Mouse (Mus musculus): Measurements from ENCODE around the gene Mtfr1l.
"Not testable (repeated sequence)": the region's sequence is repeated elsewhere in the genome, so short reads cannot be mapped to it uniquely, and the experiment has no call there.

The Mtfr1l gene

DNA sequence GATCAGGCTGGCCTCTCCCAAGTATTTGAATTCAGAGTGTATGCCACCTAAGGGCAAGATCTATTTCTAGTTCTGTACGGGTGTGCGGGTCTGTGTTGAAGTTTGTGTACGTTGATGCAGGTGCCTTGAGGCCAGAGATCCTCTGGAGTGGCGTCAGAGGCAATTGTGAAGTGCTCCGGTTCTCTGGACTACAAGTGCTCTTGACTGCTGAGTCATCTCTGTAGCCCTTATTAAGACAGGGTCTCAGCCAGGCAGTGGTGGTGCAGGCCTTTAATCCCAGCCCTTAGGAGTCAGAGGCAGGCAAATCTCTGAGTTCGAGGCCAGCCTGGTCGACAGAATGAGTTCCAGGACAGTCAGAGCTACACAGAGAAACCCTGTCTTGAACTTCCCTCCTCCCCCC lies 19.6 kb downstream of the Mtfr1l start:
- DNase-seq = no peak

DNA sequence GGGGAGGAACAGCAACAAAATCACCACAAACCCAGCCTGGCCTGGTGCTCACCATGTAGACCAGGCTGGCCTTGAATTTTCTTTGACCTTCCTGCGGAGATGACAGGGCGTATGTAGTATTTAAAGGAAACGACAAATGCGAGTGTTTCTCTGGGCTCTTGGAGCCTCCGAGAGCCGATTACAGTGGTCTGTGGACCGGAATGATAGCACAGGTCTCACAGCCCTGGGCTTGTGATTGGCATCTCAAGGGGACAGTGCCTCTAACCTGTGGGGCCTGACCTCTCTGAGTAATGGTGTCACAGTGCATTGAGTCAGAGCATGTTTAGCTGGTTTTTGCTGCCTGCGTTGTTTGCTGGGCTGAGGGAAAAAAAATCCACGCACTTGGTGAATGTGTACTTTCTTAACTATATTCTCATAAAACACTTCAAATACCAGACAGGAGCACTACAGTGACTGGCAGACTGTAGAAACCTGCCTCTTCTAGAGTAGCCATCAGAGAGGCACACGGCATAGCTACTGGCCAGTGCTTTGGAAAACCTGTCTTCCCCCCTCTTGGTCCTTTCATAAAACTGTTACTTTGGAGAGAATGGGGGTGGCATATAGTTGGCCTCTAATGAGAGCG lies 20.8 kb downstream of the Mtfr1l start:
- no peak for DNase-seq

DNA sequence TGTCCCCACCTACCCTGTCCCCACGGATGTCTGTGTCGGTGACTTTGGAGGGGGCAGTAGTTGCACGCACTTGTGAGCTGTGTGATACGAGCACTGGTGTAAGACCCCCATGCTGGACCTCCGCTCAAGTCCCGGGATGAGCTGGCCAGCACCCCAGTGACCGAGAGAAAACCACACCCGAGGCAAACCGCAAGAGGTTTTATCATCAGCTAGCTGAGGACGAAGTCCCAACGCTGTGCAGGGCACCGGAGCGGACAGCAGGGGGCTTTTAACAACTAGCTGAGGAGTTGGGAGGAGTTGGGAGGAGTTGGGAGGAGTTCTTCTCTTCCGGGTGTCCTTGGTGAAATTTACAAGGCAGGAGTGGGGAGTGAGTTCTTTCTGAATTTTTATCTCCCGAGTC lies 22.4 kb downstream of the Mtfr1l start:
- DNase-seq = peak; percentile 83

DNA sequence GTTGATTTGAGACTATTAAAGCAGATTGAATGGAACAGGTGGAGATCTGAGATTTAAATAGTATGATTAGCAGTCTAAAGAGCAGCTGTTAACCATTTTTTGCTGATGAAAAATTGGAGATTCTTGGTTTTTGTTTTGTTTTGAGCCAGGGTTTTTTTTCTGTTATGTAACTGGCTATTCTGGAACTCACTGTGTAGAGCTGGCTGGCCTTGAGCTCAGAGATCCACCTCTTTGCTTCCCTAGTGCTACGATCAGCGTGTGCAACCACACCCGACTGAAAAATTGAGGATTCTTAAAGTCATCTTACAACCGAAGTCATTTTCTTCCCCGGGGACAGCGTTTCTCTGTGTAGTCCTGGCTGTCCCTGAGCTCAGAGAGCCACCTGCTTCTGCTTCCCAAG lies 23.5 kb downstream of the Mtfr1l start:
- no peak for DNase-seq

DNA sequence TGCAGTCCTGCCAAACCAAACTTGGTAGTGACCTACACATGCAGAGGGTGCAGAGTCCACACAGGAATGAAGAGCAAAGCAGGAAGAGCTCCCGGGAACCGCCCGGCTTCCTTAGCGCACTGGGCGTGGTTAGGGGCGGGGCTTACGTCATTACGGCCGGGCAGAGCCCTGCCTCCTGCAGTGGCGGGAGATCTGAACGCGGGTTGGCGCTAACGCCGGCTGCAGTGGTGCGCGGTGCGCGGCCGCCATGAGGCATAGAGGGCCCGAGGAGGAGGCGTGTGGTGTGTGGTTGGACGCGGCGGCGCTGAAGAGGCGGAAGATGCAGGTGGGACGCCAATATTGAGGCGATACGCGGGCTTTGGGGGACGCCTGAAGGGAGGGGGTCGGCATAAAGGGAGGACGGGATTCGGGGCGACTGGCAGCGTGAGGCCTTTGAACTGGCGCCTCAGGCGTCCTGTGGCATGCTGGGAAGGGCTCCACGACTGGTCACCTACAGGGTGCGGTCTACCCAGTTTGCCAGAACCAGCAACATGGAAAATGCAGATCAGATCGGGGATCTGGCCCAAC lies 24.3 kb downstream of the Mtfr1l start, which contains the start of gene Aunip:
TSS of gene Aunip (plus strand) at position 155 of the 567 bp plus-strand sequence.
- DNase-seq = peak; percentile 93

GRCm38 (mm10) chr4:134510396-134510795 lies 24.8 kb downstream of the Mtfr1l start:
- DNase-seq = no peak

DNA sequence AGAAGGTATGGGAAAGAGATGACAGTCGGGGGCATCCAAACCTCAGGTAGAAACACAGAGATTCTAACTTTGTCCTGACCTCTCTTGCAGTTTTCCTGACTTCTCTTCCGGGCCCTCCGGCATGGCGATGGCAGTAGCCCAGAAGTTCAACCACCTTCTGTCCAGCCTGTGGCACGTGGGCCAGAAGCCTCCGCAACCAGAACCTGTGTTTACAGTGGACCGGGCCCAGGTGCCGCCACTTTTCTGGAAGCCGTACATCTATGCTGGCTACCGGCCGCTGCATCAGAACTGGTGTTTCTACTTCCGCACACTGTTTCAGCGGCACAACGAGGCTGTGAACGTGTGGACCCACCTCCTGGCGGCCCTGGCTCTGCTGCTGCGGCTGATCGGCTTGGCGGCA lies 28.5 kb downstream of the Mtfr1l start:
- DNase-seq = no peak

- no peak for DNase-seq
Measured at GRCm38 (mm10) chr4:134505966-134506594, 29.1 kb downstream of the Mtfr1l start.

DNA sequence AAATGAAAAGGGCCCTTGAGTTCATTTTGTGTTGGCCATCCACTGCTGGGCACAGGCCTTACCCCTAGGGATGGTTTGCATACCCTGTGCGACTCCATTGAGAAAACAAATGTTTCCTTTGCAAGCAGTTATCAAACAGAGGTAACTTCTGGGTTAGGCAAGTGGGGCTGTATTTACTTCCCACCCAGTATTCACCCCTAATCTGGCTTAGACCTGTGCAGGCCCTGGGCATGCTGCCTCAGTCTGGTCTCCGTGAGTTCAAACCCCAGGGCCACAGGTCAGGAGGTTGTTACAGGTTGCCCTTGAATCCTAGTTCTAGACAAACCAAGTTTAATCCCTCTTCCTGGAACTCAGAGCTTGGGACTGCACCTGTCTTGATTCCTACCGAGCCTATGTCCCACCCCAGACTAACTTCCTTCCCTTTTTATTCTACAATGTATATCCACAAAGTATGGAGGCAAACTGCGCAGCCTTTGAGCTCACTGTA lies 29.8 kb downstream of the Mtfr1l start:
- no peak for DNase-seq

GRCm38 (mm10) chr4:134503686-134504357 lies 31.4 kb downstream of the Mtfr1l start:
- DNase-seq = no peak

- no peak for DNase-seq
Measured at GRCm38 (mm10) chr4:134501095-134501494, 34.1 kb downstream of the Mtfr1l start.

- DNase-seq = not testable (repeated sequence)
Measured at GRCm38 (mm10) chr4:134498983-134499382, 36.2 kb downstream of the Mtfr1l start.

- no peak for DNase-seq
Measured at GRCm38 (mm10) chr4:134497986-134498731, 37.0 kb downstream of the Mtfr1l start.

DNA sequence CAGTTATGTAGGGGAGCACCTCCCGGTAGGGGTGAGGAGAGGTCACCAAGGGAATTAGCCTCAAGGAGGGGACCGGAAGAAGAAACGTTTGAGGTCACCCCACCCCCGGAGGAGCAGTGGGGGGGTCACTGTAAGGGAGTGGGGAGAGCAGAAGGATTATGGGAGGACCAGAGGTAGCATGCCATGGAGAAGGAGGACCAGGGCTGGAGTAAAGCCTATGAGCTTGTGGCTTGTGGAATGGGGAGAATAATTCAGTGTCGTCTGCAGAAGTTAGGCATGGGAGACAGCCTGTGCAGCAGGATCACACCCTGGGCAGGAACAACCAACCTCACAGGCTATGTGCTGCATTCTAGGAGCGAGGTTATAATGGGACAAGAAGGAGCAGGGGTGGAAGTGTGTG lies 38.0 kb downstream of the Mtfr1l start:
- no peak for DNase-seq

DNA sequence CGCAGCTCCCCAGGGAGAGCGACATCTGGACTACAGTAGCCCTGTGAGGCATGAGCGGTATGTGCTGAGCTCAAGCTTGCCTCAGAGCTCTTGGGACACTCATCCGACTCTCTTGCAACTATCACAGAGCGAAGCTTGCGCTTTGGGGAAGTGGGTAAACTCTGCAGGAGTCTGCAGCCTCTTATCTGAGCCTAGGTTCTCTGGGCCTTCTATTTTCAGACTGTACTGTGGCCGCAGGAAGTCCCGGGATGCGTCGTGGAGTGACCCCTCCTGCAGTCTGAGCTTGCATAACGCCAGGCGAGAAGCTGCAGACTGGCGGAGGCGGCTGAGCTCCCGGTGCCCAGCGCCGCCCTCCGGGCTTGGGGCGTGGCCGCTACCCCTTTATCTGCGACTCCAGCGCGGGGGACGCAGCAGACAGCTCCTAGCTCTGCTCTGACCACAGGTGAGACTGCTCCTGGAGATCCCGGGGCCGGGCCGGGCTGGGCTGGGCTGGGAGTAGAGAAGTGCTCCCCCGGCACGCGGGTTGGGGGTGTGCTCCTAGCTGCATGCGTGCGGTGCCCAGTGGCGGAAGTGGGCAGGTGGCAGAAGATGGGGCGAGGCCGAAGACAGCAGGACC lies 38.5 kb downstream of the Mtfr1l start, which contains the start of gene Paqr7:
TSS of gene Paqr7 (plus strand) at position 103 of the 616 bp plus-strand sequence.
- DNase-seq = peak; percentile 88

DNA sequence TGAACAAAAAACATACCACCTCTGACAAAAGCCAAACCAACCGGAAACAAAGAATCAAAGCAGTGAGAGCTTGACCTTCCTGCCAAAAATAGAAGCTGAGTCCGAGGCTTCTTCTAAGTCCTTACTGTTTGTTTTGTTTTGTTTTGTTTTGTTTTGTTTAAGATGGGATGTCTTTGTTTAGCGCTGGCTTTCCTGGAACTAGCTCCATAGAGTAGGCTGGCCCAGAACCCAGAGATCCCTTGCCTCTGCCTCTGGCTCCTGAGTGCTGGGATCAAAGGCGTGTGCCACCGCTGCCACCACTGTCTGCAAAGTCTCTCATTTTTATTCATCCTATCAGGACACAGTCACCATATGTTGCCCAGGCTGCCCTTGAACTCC lies 39.7 kb downstream of the Mtfr1l start:
- no peak for DNase-seq

DNA sequence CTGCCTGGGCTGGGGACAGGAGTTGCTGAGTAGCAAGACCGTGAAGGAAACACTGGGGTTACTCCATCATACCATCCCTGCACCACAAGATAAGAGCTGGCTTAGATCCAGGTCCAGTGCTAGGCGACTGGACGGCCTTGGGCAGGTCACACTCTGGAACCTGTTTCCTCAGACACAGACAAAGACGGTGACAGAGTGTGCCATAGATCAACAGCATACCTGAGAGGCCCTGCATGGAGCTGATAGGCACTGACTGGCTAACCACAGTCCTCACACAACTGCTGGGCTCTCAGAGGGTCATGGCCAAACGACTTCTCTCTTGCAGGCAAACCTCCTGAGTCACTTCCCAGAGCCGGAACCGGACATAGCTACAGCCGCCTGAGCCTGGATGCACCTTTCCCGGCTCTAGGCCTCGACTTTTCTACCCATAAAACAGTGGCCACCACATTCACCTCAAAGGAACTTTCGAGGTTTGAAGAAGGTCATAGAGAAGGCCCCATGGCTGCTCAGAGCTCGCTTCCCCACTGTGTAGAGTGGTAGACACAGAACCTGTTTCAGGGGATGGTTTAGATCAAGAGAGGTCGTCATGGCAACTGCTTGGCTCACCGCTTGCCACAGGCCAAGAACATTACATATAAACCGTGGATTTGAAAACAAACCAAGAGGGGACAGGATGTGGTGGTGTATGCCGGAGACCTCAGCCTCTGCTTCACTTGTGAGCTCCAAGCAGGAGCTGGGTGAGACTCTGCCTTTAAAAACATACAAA lies 40.2 kb downstream of the Mtfr1l start:
- no peak for DNase-seq

GRCm38 (mm10) chr4:134494161-134494560 lies 41.0 kb downstream of the Mtfr1l start:
- DNase-seq = not testable (repeated sequence)

DNA sequence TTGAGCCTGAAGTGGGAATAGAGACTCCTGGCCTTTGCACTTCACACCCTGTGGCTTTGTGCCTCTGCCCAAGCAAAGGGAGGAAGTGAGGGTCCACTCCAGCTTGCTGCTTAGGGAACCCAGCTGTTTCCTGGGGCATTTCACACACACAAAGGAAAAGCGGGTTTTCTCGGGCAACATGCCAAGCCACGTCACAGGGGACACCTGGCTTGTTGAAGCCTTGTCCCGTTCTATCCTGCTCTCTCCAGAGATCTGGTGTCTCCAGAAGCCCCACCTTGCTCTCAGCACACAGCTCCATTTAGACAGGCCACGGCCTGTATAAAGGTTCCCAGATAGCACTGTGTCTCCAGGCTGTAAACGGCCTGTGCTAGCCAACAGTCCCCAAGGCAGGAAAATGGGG lies 43.5 kb downstream of the Mtfr1l start:
- DNase-seq = peak; percentile 43

- DNase-seq = peak; percentile 47
Measured at GRCm38 (mm10) chr4:134489986-134490665, 45.1 kb downstream of the Mtfr1l start.

DNA sequence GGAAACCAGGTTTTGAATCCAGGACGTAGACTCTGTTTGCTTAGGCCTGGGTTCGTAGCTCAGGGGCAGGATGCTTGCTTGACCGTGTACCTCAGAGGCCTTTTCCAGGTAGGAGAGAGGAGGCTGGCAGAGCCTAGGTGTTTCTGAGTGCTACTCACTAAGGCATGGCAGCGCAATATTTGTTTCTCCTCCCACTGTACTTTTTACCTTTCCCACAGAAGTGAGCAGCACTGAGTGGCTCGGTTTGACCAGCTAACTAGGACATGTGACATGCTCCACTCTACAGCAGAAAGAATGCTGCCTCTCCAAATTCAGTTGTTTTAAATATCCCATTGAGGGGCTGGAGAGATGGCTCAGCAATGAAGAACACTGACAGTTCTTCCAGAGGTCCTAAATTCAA lies 47.0 kb downstream of the Mtfr1l start:
- no peak for DNase-seq

Measured in kidney, postnatal 14 days (tissue).